Mouse (Mus musculus) bone marrow, adult 2 months (tissue): ENCODE results near the gene Alpl.

Experiments
- CTCF ChIP-seq: fragments of 200-500 bp; IDR thresholded peaks from 2 replicates; pipeline ENCODE4 v1.5.1; 2011; ENCODE audit warnings: low read length, control low read depth; ENCODE audit not compliant: control insufficient read depth, insufficient read depth
- POLR2A ChIP-seq: fragments of 200-500 bp; IDR thresholded peaks from 2 replicates; pipeline ENCODE4 v1.6.1; 2011; ENCODE audit warnings: low read depth, mild to moderate bottlenecking, control low read depth, low read length, borderline replicate concordance; ENCODE audit not compliant: control insufficient read depth

GRCm38 (mm10) chr4:137781949-137782348 is 14.2 kb downstream of the Alpl start:
- TF ChIP-seq CTCF (no peak), POLR2A (no peak)
